Mouse (Mus musculus) liver, adult 2 months (tissue): ENCODE measurements around the gene Bcl6b.

Experiments
- CTCF ChIP-seq: fragments of 200-500 bp; IDR thresholded peaks from 2 replicates; pipeline ENCODE4 v1.5.1; 2011; ENCODE audit warnings: low read depth, low read length, control low read depth
- POLR2A ChIP-seq: fragments of 200-500 bp; IDR thresholded peaks from 2 replicates; pipeline ENCODE4 v1.6.1; 2011; ENCODE audit warnings: low read length, control low read depth; ENCODE audit not compliant: insufficient read depth; ENCODE audit errors: extremely low read depth

DNA sequence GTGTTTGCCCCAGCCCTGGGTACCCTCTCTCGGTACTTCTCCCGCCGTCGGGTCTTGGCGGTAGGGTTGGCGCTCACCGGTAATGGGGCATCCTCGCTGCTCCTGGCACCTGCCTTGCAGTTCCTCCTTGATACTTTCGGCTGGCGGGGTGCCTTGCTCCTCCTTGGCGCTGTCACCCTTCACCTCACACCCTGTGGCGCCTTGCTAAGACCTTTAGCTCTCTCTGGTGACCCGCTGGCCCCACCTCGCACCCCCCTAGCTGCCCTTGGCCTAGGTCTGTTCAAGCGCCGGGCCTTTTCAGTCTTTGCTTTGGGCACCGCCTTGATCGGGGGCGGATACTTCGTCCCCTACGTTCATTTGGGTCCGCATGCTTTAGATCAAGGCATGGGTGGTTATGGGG, 14.3 kb downstream of the Bcl6b start:
- TF ChIP-seq CTCF (no peak), POLR2A (no peak)
